Mouse (Mus musculus) ES-CJ7 (cell line): ENCODE measurements around the gene Sidt1.
A peak's percentile ranks its signal among the peaks of the same experiment; 100 is the strongest.

ENCODE experiments used
- DNase-seq: peaks from one replicate; pipeline ENCODE4 v3.0.0; 2011; ENCODE audit warnings: low read depth, low spot score

Sidt1 gene

GRCm38 (mm10) chr16:44332861-44333284 lies at the start of gene Sidt1:
TSS of gene Sidt1 (minus strand) at chr16:44333196.
- DNase-seq: peak; percentile 29

GRCm38 (mm10) chr16:44381578-44381977 lies 48.6 kb upstream of the Sidt1 start:
- DNase-seq: no peak

- no peak for DNase-seq
These were observed 47.0 kb upstream of the Sidt1 start for GRCm38 (mm10) chr16:44380006-44380405.

GRCm38 (mm10) chr16:44375459-44375858 lies 42.5 kb upstream of the Sidt1 start:
- DNase-seq: no peak

- DNase-seq: no peak
These were observed 32.5 kb upstream of the Sidt1 start for GRCm38 (mm10) chr16:44365522-44365921.

GRCm38 (mm10) chr16:44361921-44362890 lies 29.2 kb upstream of the Sidt1 start:
- peak; percentile 20 for DNase-seq

GRCm38 (mm10) chr16:44357571-44358268 lies 24.7 kb upstream of the Sidt1 start:
- DNase-seq: peak; percentile 93

- DNase-seq: no peak
These were observed 23.3 kb upstream of the Sidt1 start for GRCm38 (mm10) chr16:44356291-44356690.

- DNase-seq: no peak
These were observed 16.9 kb upstream of the Sidt1 start for GRCm38 (mm10) chr16:44349801-44350397.

GRCm38 (mm10) chr16:44347071-44347901 lies 14.3 kb upstream of the Sidt1 start, which contains the start of gene Spice1:
TSS of gene Spice1 (plus strand) at chr16:44347121.
- peak; percentile 92 for DNase-seq

- DNase-seq: no peak
These were observed 4.5 kb upstream of the Sidt1 start for GRCm38 (mm10) chr16:44337541-44337940.

- peak; percentile 19 for DNase-seq
These were observed 768 bp downstream of the Sidt1 start for GRCm38 (mm10) chr16:44331995-44332860.

- DNase-seq: no peak
These were observed 1.4 kb downstream of the Sidt1 start for GRCm38 (mm10) chr16:44331671-44331994.

- peak; percentile 36 for DNase-seq
These were observed 1.8 kb downstream of the Sidt1 start for GRCm38 (mm10) chr16:44331154-44331553.

- peak; percentile 60 for DNase-seq
These were observed 2.3 kb downstream of the Sidt1 start for GRCm38 (mm10) chr16:44330657-44331056.

- DNase-seq: no peak
These were observed 4.4 kb downstream of the Sidt1 start for GRCm38 (mm10) chr16:44328644-44329043.

- DNase-seq: no peak
These were observed 12.8 kb downstream of the Sidt1 start for GRCm38 (mm10) chr16:44320232-44320631.

GRCm38 (mm10) chr16:44316350-44316749 lies 16.6 kb downstream of the Sidt1 start:
- DNase-seq: no peak

- no peak for DNase-seq
These were observed 19.6 kb downstream of the Sidt1 start for GRCm38 (mm10) chr16:44313422-44313821.

GRCm38 (mm10) chr16:44305606-44306005 lies 27.4 kb downstream of the Sidt1 start:
- DNase-seq: no peak
